Mouse (Mus musculus): Measurements from ENCODE around the gene Flnc. TPM values are rescaled to one million over a fixed set of nuclear protein-coding genes. Genes with fewer than 3 reads are reported as not detected.

Flnc gene
- polyA plus RNA-seq, 2 experiments, result 25.1 to 38.1 TPM

DNA sequence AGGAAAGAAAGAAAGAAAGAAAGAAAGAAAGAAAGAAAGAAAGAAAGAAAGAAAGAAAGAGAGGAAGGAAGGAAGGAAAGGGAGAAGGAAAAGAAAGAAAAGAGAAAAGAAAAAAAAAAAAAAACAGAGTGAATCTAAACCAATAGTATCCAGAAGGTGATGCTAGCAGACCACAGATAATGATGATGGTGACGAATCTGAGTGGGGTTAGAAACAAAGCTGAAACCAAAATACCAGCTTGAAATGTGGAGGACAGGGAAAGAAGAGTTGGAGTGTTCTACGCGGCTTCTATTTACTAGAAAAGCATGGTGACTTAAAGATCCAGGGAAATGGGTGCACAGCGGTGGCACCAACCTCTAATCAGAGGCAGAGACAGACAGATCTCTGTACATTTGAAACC, 41.3 kb upstream of the Flnc start:
- H3K27ac ChIP-seq (replicated peaks; ENCODE audit: low read depth, low read length), result no peak overlapping the region
- no peaks in the 10 kb centered on the region for H3K9me3 ChIP-seq (ENCODE audit: control insufficient read depth, low read length)
- no peak overlapping the region for H3K4me3 ChIP-seq (replicated peaks; ENCODE audit: low read length)
- no peak overlapping the region for H3K9ac ChIP-seq (ENCODE audit: low read depth, low read length, severe bottlenecking)
- ATAC-seq (ENCODE audit: low FRiP score, low read depth) (no peak), DNase-seq (ENCODE audit: low spot score) (no peak)
- 0 out of 2 replicates have a peak, but pooled peaks cover 3% of the 10 kb centered on the region for H3K27me3 ChIP-seq (ENCODE audit: control insufficient read depth, insufficient read depth, low read length)
- TF ChIP-seq POLR2A (IDR thresholded peaks at IDR 0.05; ENCODE audit: borderline replicate concordance, extremely low read depth, insufficient read depth, insufficient read length), result no peak
- no peak overlapping the region for H3K4me2 ChIP-seq (replicated peaks; ENCODE audit: low read depth, low read length, severe bottlenecking)
- H3K36me3 ChIP-seq (ENCODE audit: control insufficient read depth, insufficient read depth, low read length), result no peaks in the 10 kb centered on the region
- H3K4me1 ChIP-seq (ENCODE audit: control insufficient read depth, insufficient read depth, low read length), result peaks cover 14% of the 10 kb centered on the region
- WGBS, result 72% methylated on average over 4 of the region's 4 CpGs

GRCm38 (mm10) chr6:29394286-29394685, 38.8 kb upstream of the Flnc start:
- Histone ChIP-seq H3K4me1 (ENCODE audit: control insufficient read depth, insufficient read depth, low read length) (peaks cover 13% of the 10 kb centered on the region), H3K4me2 (replicated peaks; ENCODE audit: low read depth, low read length, severe bottlenecking) (no peak overlapping the region), H3K9me3 (ENCODE audit: control insufficient read depth, low read length) (no peaks in the 10 kb centered on the region), H3K9ac (ENCODE audit: low read depth, low read length, severe bottlenecking) (no peak overlapping the region), H3K4me3 (replicated peaks; ENCODE audit: low read length) (no peak overlapping the region), H3K27ac (replicated peaks; ENCODE audit: low read depth, low read length) (no peak overlapping the region), H3K27me3 (ENCODE audit: control insufficient read depth, insufficient read depth, low read length) (0 out of 2 replicates have a peak, but pooled peaks cover 3% of the 10 kb centered on the region), H3K36me3 (ENCODE audit: control insufficient read depth, insufficient read depth, low read length) (0 out of 2 replicates have a peak, but pooled peaks cover 3% of the 10 kb centered on the region)
- no peak for TF ChIP-seq POLR2A (IDR thresholded peaks at IDR 0.05; ENCODE audit: borderline replicate concordance, extremely low read depth, insufficient read depth, insufficient read length)
- ATAC-seq (ENCODE audit: low FRiP score, low read depth), result no peak
- no peak for DNase-seq (ENCODE audit: low spot score)
- WGBS, result 53% methylated on average over 1 of the region's 1 CpGs

DNA sequence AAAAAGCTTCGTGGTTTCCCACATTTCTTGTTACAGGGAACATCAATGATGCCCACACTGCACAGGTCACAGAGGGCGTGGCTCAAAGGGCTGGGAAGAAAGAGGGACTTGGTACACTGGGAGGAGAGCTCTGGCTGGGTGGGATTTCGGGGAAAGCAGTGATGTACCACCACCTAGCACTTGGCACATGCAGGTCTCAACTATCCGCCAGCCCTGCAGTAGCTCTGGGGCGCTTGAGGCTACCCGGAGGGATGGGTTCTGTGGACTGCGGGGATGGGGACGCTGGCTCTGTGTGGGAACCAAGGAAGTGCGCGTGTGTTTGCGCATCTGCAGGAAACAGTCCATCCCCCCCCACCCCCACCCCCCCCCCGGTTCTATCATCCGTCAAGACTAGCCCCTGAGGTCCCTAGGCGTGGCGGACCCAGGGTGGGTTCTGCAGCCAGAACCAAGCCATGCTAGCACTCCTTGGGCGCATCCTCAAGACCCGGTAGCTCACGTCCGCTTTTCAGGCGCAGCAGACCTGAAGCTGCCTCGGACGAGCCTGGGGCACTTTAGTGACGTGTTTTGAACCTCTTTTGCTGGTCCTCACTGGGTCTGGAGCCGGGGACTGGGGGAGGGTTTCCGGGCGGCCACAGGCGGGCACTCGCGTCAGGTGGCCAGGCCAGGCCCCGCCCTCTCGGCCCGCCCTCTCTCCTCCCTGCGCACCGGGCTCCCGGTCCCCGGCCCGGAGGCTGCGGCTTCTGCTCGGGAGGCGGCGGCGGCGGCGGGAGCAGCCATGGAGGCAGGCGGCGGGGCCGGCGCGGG, 36.9 kb upstream of the Flnc start, which contains the start of gene Ccdc136:
TSS of gene Ccdc136 (plus strand) at position 400 of the 804 bp plus-strand sequence.
- Histone ChIP-seq H3K4me1 (ENCODE audit: control insufficient read depth, insufficient read depth, low read length) (peaks cover 13% of the 10 kb centered on the region), H3K4me2 (replicated peaks; ENCODE audit: low read depth, low read length, severe bottlenecking) (peak within 1 kb of the TSS; percentile 86), H3K36me3 (ENCODE audit: control insufficient read depth, insufficient read depth, low read length) (peaks cover 5% of the 10 kb centered on the region; the same call in 1 of the 2 replicates), H3K4me3 (replicated peaks; ENCODE audit: low read length) (peak within 1 kb of the TSS; percentile 67), H3K9ac (ENCODE audit: low read depth, low read length, severe bottlenecking) (peak within 1 kb of the TSS; percentile 70), H3K27ac (replicated peaks; ENCODE audit: low read depth, low read length) (0 out of 2 replicates have a peak within 1 kb of the TSS, but pooled peaks have one; percentile 33), H3K27me3 (ENCODE audit: control insufficient read depth, insufficient read depth, low read length) (0 out of 2 replicates have a peak, but pooled peaks cover 3% of the 10 kb centered on the region), H3K9me3 (ENCODE audit: control insufficient read depth, low read length) (no peaks in the 10 kb centered on the region)
- WGBS, result 1% methylated on average over 25 of the region's 49 CpGs
- DNase-seq (ENCODE audit: low spot score), result peak; percentile 46
- peak; percentile 90 for ATAC-seq (ENCODE audit: low FRiP score, low read depth)
- no peak for TF ChIP-seq POLR2A (IDR thresholded peaks at IDR 0.05; ENCODE audit: borderline replicate concordance, extremely low read depth, insufficient read depth, insufficient read length)

GRCm38 (mm10) chr6:29396714-29397540, 36.1 kb upstream of the Flnc start:
- H3K9ac ChIP-seq (ENCODE audit: low read depth, low read length, severe bottlenecking), result peak overlapping the region; percentile 70
- 0 out of 2 replicates have a peak, but pooled peaks cover 3% of the 10 kb centered on the region for H3K27me3 ChIP-seq (ENCODE audit: control insufficient read depth, insufficient read depth, low read length)
- WGBS, result 2% methylated on average over 19 of the region's 24 CpGs
- peak overlapping the region; percentile 67 for H3K4me3 ChIP-seq (replicated peaks; ENCODE audit: low read length)
- ATAC-seq (ENCODE audit: low FRiP score, low read depth) (peak; percentile 70), DNase-seq (ENCODE audit: low spot score) (no peak)
- no peak for TF ChIP-seq POLR2A (IDR thresholded peaks at IDR 0.05; ENCODE audit: borderline replicate concordance, extremely low read depth, insufficient read depth, insufficient read length)
- H3K4me1 ChIP-seq (ENCODE audit: control insufficient read depth, insufficient read depth, low read length), result peaks cover 13% of the 10 kb centered on the region
- no peaks in the 10 kb centered on the region for H3K9me3 ChIP-seq (ENCODE audit: control insufficient read depth, low read length)
- H3K27ac ChIP-seq (replicated peaks; ENCODE audit: low read depth, low read length), result 0 out of 2 replicates have a peak overlapping the region, but pooled peaks have one; percentile 33
- H3K4me2 ChIP-seq (replicated peaks; ENCODE audit: low read depth, low read length, severe bottlenecking), result peak overlapping the region; percentile 86
- peaks cover 5% of the 10 kb centered on the region; the same call in 1 of the 2 replicates for H3K36me3 ChIP-seq (ENCODE audit: control insufficient read depth, insufficient read depth, low read length)

- 0 out of 2 replicates have a peak overlapping the region, but pooled peaks have one; percentile 9 for H3K27ac ChIP-seq (replicated peaks; ENCODE audit: low read depth, low read length)
- H3K4me2 ChIP-seq (replicated peaks; ENCODE audit: low read depth, low read length, severe bottlenecking), result peak overlapping the region; percentile 86
- no peaks in the 10 kb centered on the region for H3K9me3 ChIP-seq (ENCODE audit: control insufficient read depth, low read length)
- WGBS, result 5% methylated on average over 6 of the region's 6 CpGs
- TF ChIP-seq POLR2A (IDR thresholded peaks at IDR 0.05; ENCODE audit: borderline replicate concordance, extremely low read depth, insufficient read depth, insufficient read length), result no peak
- H3K9ac ChIP-seq (ENCODE audit: low read depth, low read length, severe bottlenecking), result peak overlapping the region; percentile 70
- H3K36me3 ChIP-seq (ENCODE audit: control insufficient read depth, insufficient read depth, low read length), result peaks cover 5% of the 10 kb centered on the region; the same call in 1 of the 2 replicates
- peaks cover 13% of the 10 kb centered on the region for H3K4me1 ChIP-seq (ENCODE audit: control insufficient read depth, insufficient read depth, low read length)
- ATAC-seq (ENCODE audit: low FRiP score, low read depth) (no peak), DNase-seq (ENCODE audit: low spot score) (no peak)
- H3K27me3 ChIP-seq (ENCODE audit: control insufficient read depth, insufficient read depth, low read length), result 0 out of 2 replicates have a peak, but pooled peaks cover 3% of the 10 kb centered on the region
- peak overlapping the region; percentile 67 for H3K4me3 ChIP-seq (replicated peaks; ENCODE audit: low read length)
These were observed 35.5 kb upstream of the Flnc start for GRCm38 (mm10) chr6:29397575-29397974.

Measured in limb, embryonic 14.5 days (tissue).